Mouse (Mus musculus): ENCODE results near the gene Pex10.
"Not testable (repeated sequence)": the region's sequence is repeated elsewhere in the genome, so short reads cannot be mapped to it uniquely, and the experiment has no call there.

The Pex10 gene

DNA sequence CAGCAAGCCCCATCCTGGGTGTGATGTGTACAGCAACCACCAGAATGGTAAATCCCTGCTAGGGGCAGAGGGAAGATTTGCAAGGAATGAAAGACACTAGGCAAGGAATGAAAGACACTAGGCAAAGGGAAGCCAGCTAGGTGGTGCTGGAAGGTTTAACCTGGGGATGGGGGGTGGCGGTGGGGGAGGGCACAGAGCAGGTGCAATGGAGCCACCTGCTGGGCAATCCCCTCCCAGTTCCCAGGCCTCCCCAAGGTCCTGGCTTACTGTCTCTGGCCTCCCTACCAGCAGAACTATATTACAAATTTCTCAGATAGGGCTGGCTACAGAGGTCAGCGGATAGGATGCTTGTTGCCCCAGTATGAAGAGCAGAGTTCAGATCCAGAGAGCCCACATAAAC lies 2.3 kb upstream of the Pex10 start:
- DNase-seq (ENCODE audit: low spot score) = no peak

DNA sequence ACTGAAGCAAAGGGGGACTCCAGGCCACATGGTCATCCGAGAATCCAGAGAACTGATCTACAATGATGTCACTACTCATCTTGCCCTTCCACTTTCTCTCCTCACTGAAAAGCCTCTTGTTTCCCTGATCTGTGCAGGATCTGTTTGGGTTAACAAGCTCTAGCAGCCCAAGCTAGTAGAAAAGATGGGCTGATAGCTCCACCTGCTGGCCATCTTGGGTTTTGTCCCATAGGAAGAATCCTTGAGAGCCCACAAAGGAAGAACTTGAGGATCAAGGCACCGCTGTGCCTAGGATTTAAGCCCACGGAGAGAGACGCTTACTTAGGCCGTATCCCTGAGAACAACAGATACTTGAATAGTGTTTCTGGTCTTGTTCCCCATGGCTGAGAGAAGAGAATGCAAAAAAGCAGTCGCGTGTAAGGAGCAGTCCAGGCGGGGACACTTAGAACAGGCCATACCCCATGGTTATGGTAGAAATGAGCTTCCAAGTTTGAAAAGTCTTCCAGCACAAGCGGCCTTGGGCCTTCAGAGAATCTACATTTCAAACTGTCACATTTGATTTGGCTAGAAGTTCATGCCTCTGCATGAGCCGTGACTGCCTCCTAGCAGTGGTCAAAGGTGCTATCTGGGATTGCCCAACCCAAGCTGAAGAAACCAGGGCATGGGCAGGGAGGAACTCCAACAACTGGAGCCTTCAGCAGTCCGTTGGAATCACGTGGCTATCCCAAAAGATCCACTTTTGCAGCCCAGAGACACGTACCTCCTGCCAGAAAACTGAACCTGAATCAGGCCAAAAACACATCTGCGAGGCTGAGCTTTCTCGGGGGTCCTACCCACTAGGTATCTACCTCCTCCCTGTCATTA lies 614 bp upstream of the Pex10 start:
- peak; percentile 76 for DNase-seq (ENCODE audit: low spot score)

GRCm38 (mm10) chr4:155068357-155068972 lies 1.6 kb downstream of the Pex10 start:
- DNase-seq (ENCODE audit: low spot score) = no peak

DNA sequence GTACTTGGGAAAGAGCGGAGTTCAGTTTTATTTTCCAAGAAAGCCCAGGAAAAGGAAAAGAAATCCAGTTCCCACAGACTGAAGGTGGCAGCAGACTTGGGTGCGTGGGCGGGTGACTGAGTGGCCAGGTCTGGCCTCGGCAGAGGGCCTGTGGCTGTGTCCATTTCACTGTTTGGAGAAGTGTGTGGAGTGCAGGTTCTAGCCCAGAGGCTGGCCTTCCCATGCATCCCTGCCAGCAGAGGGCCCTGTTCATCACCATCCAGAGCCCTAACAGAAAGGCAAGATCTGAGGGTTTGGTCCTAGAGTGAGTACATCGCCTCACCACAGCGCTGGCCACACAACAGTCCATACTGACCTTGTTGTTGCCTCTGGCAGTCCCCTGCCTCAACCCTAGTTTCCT lies 2.4 kb downstream of the Pex10 start:
- DNase-seq (ENCODE audit: low spot score) = no peak

GRCm38 (mm10) chr4:155070199-155070598 lies 3.4 kb downstream of the Pex10 start:
- DNase-seq (ENCODE audit: low spot score) = no peak

- DNase-seq (ENCODE audit: low spot score) = no peak
These were observed 4.1 kb downstream of the Pex10 start for GRCm38 (mm10) chr4:155070921-155071320.

DNA sequence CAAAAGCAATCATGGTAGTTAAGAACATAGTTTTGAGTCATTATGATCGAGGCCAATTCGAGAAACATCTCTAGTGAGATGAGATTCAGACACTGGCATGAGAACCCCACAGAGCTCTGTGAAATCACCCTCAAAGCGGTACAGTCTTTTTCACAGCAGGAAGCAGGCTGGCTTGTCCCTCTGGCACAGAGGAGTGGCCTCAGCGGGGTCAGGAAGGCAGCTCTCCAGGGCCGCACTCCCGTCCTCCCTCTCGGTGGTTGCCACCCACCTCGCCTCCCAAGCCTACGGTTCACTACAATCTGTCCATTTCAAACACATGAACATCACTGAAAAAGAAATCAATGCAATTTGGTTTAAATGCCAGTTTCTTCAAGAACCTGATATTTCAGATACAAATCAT lies 7.6 kb downstream of the Pex10 start:
- DNase-seq (ENCODE audit: low spot score) = no peak

DNA sequence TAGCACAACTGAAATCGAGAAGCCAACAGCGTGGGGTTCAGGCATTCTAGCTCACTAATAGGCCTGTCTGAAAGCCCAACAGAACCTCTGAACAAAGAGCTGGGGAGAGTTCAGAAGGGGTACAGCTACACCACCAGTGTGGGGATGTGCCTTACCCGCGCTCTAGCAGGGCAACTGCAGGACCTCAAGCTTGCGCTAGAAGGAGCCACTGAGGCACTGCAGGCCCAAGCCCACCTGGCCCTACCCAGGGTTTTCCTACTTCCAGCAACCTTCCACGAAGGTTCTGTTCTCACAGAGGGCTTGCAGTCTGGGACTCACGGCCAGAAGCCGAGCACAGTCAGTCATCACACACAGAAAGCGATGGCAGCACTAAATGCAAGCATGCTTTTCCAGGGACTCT lies 8.3 kb downstream of the Pex10 start:
- DNase-seq (ENCODE audit: low spot score) = no peak

- no peak for DNase-seq (ENCODE audit: low spot score)
These were observed 9.0 kb downstream of the Pex10 start for GRCm38 (mm10) chr4:155075813-155076212.

GRCm38 (mm10) chr4:155076677-155077076 lies 9.9 kb downstream of the Pex10 start:
- no peak for DNase-seq (ENCODE audit: low spot score)

DNA sequence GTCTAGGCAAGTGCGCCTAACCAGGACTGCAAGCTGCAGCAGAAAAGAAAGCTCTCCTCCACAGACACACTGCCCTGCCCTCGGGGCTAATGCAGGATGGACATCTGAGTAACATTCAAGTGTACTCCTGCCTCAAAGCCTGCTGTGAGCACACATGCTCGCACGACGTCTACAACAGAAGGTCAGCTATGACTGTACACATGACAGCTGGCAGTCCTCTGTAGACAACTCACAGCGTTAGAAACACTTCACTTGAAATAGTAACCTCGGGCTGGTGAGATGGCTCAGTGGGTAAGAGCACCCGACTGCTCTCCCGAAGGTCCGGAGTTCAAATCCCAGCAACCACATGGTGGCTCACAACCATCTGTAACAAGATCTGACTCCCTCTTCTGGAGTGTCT lies 12.0 kb downstream of the Pex10 start:
- not testable (repeated sequence) for DNase-seq (ENCODE audit: low spot score)

DNA sequence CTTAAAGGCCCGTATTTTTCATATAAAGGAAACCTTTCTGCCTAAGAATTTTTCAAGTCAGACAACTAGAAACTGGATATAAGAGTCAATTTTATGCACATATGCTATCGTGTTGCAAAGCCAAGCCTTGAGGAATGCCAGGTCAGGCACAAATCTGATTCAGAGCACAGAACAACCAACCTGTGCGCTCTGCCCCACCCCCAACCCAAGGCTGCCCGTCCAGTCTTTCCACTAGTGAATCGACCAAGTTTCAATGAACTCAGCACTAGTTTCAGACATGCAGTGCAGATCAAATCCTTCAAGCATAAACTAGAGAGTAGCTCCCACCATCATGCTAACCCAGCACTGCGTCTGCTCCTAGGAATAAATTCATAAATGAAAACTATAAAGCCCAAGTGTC lies 12.8 kb downstream of the Pex10 start:
- DNase-seq (ENCODE audit: low spot score) = no peak

DNA sequence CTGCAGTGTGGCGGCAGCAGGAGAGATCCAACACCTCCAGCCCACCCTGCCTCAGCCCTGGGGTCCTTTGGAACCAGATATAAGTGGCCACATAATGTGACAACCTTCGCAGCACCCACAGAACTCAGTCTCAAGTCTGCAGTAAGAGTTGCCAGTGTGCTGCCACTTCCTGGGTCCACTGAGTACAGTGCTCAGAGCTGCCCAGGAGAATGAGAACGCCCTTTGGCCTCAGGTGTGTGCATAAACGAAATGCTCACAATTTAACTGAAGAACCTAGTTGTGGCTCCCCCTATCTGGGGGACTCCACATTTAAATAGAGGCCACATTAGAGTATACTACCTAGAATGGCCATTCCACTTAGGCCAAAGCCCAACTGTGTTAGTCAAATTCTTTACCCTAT lies 16.7 kb downstream of the Pex10 start:
- DNase-seq (ENCODE audit: low spot score) = no peak

DNA sequence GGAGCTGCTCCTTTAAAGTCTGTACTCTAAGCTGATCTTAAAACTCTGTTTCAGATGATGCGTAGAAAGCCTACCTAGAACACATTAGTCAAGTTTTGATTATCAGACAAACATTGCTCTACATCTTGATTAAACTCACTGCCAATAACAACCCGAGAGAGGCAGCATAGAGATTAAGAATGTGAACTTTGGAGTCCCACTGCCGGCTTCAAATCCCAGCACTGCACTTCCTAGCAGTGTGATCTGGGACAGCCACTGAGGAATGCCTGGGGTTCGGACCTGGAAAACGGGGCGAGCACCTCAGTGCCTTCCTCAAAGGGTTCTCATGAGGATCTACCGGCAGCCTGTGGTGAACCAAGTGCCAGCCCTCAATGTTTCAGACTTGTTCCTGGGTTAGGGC lies 17.5 kb downstream of the Pex10 start:
- no peak for DNase-seq (ENCODE audit: low spot score)

- no peak for DNase-seq (ENCODE audit: low spot score)
These were observed 18.6 kb downstream of the Pex10 start for GRCm38 (mm10) chr4:155085206-155086107.

DNA sequence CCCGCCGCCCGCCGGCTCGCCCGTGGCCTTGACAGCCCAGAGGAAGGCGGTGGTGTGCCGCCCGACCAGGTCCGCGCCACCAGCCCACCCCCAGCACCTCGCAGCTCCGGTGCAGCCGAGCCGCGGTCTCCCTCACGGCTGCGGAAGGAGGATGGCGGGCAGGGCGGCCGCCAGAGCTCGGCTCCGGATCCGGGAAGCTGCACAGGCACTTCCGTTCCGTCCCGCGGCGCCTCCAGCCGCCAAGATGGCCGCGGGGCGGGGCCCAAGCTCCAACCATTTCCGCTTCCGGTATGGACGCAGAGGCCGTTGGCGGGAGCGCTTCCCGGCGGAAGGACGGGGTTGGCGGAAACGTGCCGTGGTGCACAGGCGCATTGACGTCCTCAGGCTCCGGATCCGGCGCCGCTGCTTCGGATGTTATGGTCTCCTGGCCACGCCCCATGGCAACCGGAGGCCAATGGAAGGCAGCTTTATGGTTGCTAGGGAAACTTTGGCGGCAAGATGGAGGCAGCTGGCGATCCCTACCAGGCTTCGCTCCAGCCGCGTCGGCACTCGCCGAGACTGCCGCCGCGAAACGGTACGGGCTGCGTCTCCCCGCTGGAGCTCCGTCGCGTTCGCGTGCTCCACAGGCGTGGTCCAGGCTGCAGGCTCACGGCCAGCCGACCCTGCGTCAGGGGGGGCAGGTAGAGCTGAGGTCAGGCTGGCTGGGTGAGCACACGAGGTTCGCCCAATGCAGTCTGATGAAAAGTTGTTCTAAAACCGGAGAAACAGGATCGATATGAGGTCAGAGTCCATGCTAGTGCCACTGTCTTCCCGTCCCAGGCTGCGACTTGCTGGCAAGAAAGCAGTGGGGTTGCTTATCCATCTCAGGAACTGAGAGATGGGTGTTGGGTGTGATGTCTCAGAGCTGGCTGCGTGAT lies 19.6 kb downstream of the Pex10 start, which contains the start of the genes Rer1 and Morn1:
Gene Rer1, minus strand, starts transcription at position 275 of the 917 bp plus-strand sequence.
Gene Morn1, plus strand, starts transcription at position 470 of the 917 bp plus-strand sequence.
- DNase-seq (ENCODE audit: low spot score) = peak; percentile 100

- no peak for DNase-seq (ENCODE audit: low spot score)
These were observed 22.4 kb downstream of the Pex10 start for GRCm38 (mm10) chr4:155089241-155089640.

- no peak for DNase-seq (ENCODE audit: low spot score)
These were observed 23.3 kb downstream of the Pex10 start for GRCm38 (mm10) chr4:155090147-155090546.

DNA sequence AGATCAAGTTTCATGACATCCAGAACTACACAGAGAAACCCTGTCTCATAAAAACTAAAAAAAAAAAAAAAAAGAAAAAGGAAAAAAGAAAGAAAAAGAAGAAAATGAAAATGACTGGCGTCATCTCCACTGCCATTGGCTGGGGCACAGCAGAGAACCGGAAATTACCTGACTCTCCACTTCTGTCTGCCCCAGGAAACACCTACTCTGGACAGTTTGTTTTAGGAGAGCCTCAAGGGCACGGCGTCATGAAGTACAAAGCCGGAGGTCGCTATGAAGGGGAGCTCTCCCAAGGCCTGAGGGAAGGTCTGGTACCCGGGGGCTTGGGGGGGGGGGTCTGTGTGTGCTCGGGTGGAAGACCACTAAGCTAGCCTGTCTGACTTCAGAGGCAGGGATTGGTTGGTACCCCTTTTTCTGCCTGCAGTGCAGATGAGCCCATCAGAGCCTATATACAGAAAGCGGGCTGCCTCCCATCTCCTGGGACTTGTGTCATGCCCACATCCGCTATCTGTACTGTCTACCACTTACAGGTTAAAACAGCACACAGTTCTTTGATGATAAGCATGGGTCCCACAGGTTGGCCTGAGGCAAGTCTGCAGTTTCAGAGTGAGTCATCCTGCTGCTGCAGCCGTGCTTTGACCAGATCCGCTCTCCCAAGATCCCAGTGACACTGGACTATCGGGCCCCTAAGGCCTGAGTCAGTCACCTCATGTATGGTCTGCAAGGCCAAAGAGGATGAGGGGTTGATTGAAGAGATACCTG lies 24.1 kb downstream of the Pex10 start:
- no peak for DNase-seq (ENCODE audit: low spot score)

DNA sequence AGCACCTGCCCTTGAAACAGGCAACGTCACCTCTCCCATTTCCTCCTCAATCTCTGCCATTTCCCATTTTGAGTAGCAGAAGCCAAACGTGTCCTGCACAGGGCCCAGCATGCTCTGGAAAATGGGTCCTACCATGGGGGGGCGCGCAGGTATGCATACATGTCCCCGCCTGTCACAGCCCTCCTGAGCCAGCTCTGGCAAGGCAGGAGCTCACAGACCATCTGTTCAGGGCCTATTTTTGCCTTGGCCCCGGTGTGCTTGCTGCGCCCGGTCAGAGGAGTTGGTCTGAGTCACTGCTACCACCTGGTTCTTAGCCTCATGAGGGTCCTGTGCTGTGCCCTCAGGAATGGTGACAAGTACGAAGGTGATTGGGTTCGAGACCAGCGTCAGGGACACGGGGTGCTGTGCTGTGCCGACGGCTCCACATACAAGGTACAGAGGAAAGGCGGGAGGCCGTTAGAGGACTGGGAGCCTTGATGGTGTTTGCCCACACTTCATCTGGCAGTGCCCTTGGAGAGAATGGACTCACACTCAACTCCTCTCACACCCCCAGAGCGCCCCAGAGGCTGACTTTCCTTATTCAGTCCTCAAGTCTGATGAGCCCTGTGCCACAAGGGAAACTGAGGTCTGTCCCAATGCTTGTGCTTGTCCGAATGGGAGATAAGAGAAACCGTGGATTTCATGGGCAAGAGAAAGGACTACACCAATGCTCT lies 26.1 kb downstream of the Pex10 start:
- no peak for DNase-seq (ENCODE audit: low spot score)

Measured in T-cell, adult 2 months (primary cell).